Mouse (Mus musculus) kidney, adult 8-10 months (tissue): ENCODE results near the gene Ugt3a2.

Experiments
- DNase-seq, 2 experiments: peaks; one replicate each; pipeline ENCODE4 v3.0.0; 2022

Ugt3a2 gene

GRCm38 (mm10) chr15:9335341-9335740 is at the start of gene Ugt3a2:
Ugt3a2 (plus strand) TSS chr15:9335550.
- DNase-seq, result peak; percentile 37 to 61

- DNase-seq, result no peak
Measured at GRCm38 (mm10) chr15:9289660-9290059, 45.7 kb upstream of the Ugt3a2 start.

- DNase-seq, result no peak
Measured at GRCm38 (mm10) chr15:9305978-9306692, 29.2 kb upstream of the Ugt3a2 start.

GRCm38 (mm10) chr15:9334596-9334995 is 754 bp upstream of the Ugt3a2 start:
- peak; percentile 46 to 75 for DNase-seq

- peak in 1 of 2 experiments; percentile 30 for DNase-seq
Measured at GRCm38 (mm10) chr15:9336616-9337015, 1.3 kb downstream of the Ugt3a2 start.

GRCm38 (mm10) chr15:9337021-9337420 is 1.7 kb downstream of the Ugt3a2 start:
- DNase-seq, result peak; percentile 15 to 38

GRCm38 (mm10) chr15:9348739-9349138 is 13.4 kb downstream of the Ugt3a2 start:
- no peak for DNase-seq

GRCm38 (mm10) chr15:9362801-9363200 is 27.5 kb downstream of the Ugt3a2 start:
- no peak for DNase-seq

- DNase-seq, result no peak
Measured at GRCm38 (mm10) chr15:9368774-9369173, 33.4 kb downstream of the Ugt3a2 start.

- DNase-seq, result no peak
Measured at GRCm38 (mm10) chr15:9376281-9376680, 40.9 kb downstream of the Ugt3a2 start.

- DNase-seq, result no peak
Measured at GRCm38 (mm10) chr15:9409475-9409874, 74.1 kb downstream of the Ugt3a2 start.
